Mouse (Mus musculus): ENCODE measurements around the gene Wnk3.

The Wnk3 gene

DNA sequence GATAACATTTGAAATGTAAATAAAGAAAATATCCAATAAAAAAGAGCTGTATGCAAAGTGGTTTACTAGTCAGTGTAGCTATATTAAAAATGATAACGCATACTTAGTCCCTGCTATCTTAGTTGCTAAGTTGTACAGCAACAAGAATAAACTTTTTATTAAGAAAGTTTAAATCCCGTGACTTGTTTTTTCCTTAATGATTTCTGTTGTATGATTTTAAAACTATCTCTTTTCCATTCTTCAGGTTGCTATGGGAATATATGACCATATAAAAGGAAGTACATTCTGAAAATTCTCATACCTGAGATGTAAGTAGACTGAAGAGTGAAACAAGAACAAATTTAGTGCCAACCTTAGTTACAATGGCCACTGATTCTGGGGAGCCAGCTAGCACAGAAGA is at the start of gene Wnk3:
TSS of gene Wnk3 (plus strand) at position 301 of the 400 bp plus-strand sequence.
- no peak for DNase-seq

DNA sequence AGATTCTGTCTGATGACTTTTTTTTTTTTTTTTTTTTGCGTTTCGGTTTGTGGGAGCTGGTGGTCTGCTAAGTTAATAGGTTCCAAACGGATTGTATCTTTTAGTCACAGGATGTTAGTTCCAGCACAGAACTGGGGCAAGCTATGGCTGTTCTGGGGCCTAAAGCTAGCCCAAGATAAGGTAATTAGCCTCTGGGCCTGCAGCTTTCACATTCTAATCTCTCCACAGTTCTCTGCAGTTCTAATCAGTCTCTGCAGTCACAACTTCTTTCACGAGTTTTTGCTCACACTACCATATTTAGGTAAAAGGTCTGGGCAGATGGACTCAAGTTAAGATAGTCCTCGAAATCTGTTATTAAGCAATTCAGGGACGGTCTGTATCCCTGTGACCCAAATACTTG is 39.5 kb upstream of the Wnk3 start:
- no peak for DNase-seq

DNA sequence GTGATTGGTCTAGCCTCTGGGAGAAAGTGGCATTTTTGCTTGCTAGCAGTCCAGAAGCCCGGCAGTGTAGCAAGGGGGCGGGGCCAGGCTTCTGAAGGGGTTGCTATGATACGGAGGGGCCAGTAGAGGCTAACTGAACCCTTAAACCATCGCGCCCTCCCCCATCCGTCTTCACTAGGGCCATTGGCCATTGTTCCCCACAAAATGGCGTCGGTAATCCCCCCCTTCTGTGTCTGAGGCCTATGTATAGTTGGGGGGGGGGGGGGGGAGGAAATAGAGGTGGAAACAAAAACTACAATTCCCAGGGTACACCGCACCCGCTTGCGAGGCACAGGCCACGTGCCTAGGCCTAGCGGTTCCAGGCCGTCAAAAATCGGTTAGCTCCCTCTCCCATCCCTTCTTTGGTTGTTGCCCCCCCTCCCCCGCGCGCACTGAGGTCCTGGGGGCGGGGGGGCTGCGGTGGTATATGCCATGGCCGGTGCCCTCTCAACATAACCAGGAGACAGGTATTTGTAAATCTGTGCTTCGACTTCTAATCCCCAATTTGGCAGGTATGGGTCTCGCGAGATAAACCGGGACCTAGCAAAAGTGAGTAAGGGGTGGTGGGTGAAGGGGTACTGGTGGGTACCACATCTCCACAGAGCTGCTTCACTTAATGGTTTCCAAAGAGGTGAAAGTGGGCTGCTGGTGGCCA is 29.3 kb upstream of the Wnk3 start:
- DNase-seq = peak; percentile 27

DNA sequence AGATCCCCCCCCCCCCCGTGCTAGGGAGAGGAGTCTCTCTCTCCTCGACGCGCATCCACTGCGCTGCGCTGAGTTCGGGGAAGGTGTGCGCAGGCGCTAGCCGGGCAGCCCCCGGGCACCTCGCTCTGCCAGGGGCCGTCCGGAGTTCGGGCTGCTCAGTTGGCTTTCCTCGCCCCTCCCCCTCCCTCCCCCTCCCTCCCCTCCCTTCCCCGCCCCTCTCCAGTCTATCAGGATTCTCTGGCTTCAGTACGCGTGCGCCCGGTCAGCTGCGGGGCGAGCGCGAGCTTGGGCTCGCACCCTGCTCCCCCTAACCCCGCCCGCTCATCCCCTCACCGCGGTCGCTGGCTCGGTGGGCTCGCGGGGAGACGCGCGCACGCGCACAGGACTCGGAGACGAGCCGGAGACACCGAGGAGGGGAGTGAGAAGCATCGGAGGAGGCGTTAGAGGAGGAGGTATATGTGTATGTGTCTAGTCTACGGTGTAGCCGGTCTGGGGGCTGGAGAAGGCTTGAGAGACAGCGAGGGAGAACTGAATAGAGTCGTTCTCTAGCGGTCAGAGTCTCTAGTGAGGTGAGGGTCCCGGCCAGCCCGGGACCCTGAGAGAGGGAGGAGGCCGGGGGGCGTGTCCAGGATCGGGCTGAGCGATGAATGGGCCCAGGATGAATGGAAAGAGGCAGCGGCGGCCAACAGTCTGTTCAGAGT is 28.5 kb upstream of the Wnk3 start:
- peak; percentile 74 for DNase-seq

DNA sequence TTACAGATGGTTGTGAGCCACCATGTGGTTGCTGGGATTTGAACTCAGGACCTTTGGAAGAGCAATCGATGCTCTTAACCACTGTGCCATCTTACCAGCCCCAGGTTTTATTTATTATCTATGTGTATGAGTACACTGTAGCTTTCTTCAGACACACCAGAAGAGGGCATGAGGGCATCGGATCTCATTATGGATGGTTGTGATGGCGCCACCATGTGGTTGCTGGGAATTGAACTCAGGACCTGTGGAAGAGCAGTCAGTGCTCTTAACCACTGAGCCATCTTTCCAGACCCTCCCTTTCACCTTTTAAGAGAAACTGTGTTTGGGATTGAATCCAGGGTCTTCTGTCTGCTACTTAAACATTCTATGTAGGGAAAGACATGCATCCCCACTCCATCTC is 24.7 kb upstream of the Wnk3 start:
- peak; percentile 19 for DNase-seq

DNA sequence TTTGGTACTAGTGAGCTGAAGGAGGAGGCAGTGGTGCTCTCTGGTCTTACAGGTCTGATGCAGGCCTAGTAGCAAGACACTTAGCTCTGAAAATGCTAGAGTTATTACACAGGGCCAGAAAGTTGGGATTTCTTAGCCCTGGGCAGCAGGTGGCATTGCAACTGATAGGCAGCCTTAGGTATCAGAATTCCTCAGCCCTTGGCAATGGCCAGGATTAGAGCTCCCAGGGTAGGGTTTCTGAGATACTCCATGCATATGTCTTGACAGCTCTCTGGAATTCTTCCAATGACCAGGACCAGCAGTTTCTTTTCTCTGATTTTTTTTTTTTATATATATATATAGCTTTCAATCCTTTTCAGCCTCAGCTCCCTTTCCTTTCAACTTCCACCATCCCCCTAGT is 100.5 kb downstream of the Wnk3 start:
- no peak for DNase-seq

DNA sequence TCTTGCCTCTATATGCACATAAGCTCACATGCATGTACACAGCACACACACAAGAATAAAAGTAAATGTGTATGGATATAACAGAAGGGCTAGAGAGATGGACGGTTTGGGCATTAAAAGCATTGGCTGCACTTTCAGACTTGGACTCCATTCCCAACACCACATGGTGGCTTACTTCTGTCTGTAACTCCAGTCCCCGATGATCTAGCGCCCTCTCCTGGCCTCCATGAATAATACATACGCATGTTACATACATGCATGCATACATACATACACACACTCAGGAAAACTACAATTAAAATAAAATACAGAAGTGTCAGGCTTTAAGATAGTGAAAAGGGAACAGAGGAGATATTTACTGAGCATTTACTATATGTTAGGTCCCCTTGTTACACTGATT is 115.9 kb downstream of the Wnk3 start:
- DNase-seq = peak; percentile 21

DNA sequence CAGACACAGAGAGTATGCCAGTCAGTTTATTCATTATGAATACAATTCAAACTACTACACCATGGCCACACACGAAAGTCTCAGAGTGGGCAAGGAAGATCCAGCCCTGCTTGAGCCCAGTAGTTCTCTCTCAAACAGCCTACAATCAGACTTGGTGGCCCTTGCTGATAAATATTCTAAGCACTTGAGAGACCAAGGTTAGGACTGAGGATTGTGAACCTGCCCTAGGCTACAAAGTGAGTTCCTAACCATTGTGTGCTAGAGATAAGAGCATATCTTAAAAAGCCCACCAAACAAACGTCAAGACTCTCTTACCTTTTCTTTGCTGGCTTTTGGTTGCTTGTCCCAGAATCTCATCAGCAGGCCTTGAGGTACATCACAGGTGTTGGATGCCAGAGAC is 135.7 kb downstream of the Wnk3 start:
- no peak for DNase-seq

DNA sequence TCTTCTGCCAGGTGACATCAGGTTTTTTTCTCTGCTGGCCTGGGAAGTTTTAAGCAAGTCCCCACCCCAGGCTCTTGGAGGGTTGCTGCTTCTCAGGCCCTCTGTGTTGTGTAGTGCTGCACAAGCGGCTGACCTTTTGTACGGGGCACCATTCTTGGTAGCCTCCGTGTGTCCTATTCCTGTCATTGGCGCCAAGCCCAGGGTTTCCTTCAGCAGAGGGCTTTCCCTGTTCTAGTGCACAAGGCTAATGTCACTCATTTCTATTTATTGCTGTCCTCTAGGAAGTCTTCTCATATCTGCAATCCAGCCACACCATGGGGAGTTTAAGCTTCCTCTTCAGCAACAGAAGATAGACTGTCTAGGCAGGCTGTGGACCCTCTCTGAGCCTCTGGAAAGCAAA is 139.9 kb downstream of the Wnk3 start:
- DNase-seq = no peak

DNA sequence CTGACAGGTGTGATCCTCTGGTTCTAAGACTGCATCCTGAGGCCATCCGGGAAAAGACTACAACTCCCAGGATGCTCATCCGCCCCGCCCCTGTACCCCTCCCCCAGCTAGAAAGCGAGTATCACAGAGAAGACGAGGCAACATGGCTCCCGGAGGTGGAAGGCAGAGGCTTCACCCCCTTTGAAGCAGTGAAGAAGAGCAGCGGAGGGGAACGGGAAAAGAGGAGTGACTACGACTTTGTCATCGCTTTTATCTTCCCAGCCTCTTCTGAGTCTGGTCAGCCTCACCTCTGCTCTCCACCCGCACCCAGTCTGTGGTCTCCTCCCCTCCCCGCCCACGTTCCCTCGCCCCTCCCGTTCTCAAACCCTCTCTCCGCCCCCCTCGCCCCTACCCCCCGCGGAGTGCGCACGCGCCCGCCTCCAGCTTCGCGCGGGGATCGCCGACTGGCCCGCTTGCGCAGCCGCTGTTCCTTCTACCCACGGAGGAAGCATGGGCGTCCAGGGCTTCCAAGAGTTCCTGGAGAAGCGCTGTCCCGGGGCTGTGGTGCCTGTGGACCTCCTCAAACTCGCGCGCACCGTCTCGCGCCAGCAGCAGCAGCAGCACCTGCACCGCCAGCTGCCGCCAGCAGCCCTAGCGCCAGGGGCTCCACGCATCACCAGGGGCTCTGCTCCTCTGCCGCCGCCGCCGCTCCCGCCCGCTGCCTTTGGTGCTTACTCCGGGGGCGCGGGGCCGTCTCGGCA is 146.1 kb downstream of the Wnk3 start, which contains the start of gene Fam120c:
TSS of gene Fam120c (plus strand) at position 415 of the 740 bp plus-strand sequence.
- peak; percentile 91 for DNase-seq

DNA sequence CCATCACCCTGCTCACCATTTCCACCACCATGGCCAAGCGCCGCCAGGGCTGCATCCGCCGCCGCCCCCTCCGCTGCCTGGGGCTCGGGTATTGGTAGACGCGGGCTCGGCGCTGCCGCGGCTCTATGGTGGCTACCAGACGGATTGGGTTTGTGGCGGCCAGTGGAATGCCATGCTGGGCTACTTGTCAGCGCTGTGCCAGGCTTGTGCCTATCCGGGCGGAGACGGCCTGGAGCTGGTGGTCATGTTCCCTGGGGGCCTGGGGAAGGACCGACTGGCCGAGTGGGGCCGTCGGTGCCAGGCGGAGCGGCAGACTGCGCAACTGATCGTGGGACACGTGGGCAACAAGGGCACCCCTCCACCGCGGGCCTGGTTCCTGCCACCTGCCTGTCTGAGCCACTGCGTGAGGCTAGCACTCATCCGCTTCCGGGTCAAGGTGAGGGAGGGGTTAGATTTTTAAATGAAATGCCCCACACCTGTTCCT is 146.7 kb downstream of the Wnk3 start:
- peak; percentile 76 for DNase-seq

DNA sequence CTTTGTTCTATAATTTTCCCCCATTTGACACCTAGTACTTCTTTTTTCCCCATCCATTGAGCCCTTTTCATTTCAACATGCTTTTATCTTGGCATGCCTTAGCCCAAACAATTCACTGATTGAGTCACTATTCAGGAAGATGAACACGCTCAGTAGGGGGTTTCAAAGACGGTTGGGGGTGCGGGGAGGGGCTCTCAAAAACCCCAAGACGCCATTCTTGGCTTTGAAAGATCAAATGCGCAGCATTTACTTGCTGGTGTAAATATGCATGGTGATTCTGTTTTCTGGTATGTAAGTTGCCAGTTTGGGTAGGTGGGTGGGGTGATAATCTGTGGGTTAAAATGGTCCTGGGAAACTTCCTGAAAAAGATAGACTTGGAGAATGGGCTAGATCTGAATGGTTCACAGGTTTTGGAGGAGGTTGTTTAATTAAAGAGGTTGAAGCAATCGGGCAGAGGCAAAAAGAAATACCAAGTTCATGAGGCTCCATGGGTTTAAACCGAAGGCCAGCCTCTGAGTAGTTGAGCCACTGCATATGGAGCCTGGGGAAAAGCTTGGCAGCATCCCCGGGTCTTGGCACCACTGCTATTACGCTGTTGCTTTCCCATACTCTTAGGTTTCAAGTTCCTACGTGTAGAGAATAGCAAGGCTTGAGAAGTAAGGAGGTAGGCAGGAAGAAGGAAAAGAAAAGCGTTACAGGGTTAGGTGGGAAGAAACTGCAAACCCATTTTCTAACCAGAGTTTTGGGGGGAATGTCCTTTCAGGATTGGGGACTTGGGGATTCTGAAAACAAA is 147.7 kb downstream of the Wnk3 start:
- peak; percentile 3 for DNase-seq

DNA sequence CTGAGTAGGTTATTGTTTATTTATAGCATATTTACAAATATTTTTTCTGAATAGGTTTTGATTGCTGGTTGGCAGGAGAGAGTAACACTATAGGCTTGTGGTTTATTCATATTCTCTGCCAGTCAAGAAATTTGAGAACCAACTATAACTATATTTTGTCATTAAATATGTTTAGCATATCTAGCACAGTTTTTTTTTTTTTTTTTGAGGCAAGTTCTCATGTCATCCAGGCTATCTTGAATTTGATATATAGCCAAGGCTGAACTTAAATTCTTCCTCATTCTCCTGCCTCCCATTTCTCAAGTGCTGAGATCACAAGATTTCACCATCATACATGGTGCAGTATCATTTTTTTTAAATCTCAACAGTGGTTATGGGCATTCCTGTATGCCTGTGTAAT is 149.4 kb downstream of the Wnk3 start:
- DNase-seq = no peak

DNA sequence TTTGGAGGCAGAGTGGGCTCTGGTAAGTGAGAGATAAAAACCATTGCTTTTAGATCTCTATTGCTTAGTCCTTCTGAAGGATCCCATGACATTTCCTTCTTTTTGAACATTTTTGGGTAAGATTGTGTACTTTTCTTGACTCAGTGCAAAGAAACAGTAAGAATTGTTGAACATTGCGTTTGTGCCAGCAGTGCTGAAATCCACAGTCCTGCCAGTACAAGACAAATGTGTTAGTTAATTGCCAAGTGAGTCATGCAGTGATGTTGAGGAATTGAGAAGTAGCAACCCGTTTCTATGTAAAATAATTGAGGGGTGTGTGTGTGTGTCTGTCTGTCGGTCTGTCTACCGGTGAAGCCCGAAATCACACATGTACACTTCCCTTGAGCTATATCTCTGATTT is 151.4 kb downstream of the Wnk3 start:
- no peak for DNase-seq

Measured in thymus, postnatal 14 days (tissue).